Mouse (Mus musculus): ENCODE measurements around the gene Rps4x.
A peak's percentile ranks its signal among the peaks of the same experiment; 100 is the strongest.

- TF ChIP-seq CHD2 (IDR thresholded peaks at IDR 0.05; ENCODE audit: low read depth, low read length) (no peak), MAFK (IDR thresholded peaks at IDR 0.05; ENCODE audit: insufficient read depth, low read depth, low read length) (no peak), ZC3H11A (IDR thresholded peaks at IDR 0.05; ENCODE audit: borderline replicate concordance, low read depth, low read length) (no peak), ZNF384 (IDR thresholded peaks at IDR 0.05; ENCODE audit: low read depth, low read length) (peak; percentile 99), HCFC1 (IDR thresholded peaks at IDR 0.05; ENCODE audit: borderline replicate concordance, insufficient read depth, low read length) (peak; percentile 82)
These were observed 32.4 kb downstream of the Rps4x start, which contains the start of gene Ercc6l for GRCm38 (mm10) chrX:102156618-102157422.

Data from ES-E14 (cell line).